Mouse (Mus musculus) CH12.LX (cell line): ENCODE data around the gene Slc25a33. TPM values are rescaled to one million over a fixed set of nuclear protein-coding genes. Genes with fewer than 3 reads are reported as not detected.

Experiments
- DNase-seq: peaks from one replicate; pipeline ENCODE4 v3.0.0-alpha.2; 2013; ENCODE audit errors: extremely low read depth
- H3K27ac ChIP-seq: 2 replicates; pipeline ENCODE4 v1.5.1; 2012; ENCODE audit warnings: low read depth, mild to moderate bottlenecking, control low read depth, moderate library complexity; ENCODE audit not compliant: insufficient read depth
- H3K27me3 ChIP-seq: replicated peaks from 2 replicates; pipeline ENCODE3; 2012; ENCODE audit warnings: inconsistent platforms
- H3K36me3 ChIP-seq, 2 experiments: replicated peaks in 1 of 2; 2 replicates each; pipeline versions ENCODE3 to v1.6.1; 2012; ENCODE audit warnings: inconsistent platforms in 1 of 2, low read length in 1 of 2, mild to moderate bottlenecking in 1 of 2, mixed read lengths in 1 of 2, moderate library complexity in 1 of 2; ENCODE audit not compliant: control insufficient read depth in 1 of 2, insufficient read depth in 1 of 2
- H3K4me1 ChIP-seq, 2 experiments: 2 replicates each; pipeline ENCODE4 v1.6.1; 2012; ENCODE audit warnings: inconsistent platforms in 1 of 2, moderate library complexity in 1 of 2; ENCODE audit not compliant: insufficient read depth in 2 of 2, control insufficient read depth in 1 of 2
- H3K4me2 ChIP-seq: 2 replicates; pipeline ENCODE4 v1.6.1; 2012; ENCODE audit warnings: low read depth, mild to moderate bottlenecking, control low read depth; ENCODE audit not compliant: poor library complexity, insufficient read depth, severe bottlenecking
- H3K4me3 ChIP-seq, 3 experiments: fragments of 150-350 bp in 1 of 3; sonication (generic) in 1 of 3; replicated peaks in 1 of 3; 2 replicates each; pipeline versions ENCODE3 to v1.5.1; 2011 to 2012; ENCODE audit warnings: low read depth in 2 of 3, low read length in 2 of 3, mild to moderate bottlenecking in 2 of 3, moderate library complexity in 2 of 3, control low read depth in 1 of 3, improper control_type of control experiment in 1 of 3, inconsistent platforms in 1 of 3, mixed read lengths in 1 of 3; ENCODE audit not compliant: poor library complexity in 1 of 3
- H3K79me2 ChIP-seq: replicated peaks from 2 replicates; pipeline ENCODE4 v1.6.1; 2012; ENCODE audit warnings: mild to moderate bottlenecking, moderate library complexity; ENCODE audit not compliant: control insufficient read depth, poor library complexity, insufficient read depth, severe bottlenecking; ENCODE audit errors: extremely low read depth
- H3K9ac ChIP-seq: 2 replicates; pipeline ENCODE4 v1.6.1; 2012; ENCODE audit warnings: low read depth, mild to moderate bottlenecking, control low read depth, moderate library complexity; ENCODE audit not compliant: insufficient read depth
- H3K9me3 ChIP-seq: replicated peaks from 2 replicates; pipeline ENCODE3; 2012; ENCODE audit warnings: low read length, inconsistent platforms, mixed read lengths
- BHLHE40 ChIP-seq: IDR thresholded peaks from 2 replicates; pipeline ENCODE4 v1.6.1; 2011; ENCODE audit warnings: mild to moderate bottlenecking, low read depth, low read length, improper control_type of control experiment
- CHD2 ChIP-seq: IDR thresholded peaks from 2 replicates; pipeline ENCODE4 v1.6.1; 2011; ENCODE audit warnings: low read length, improper control_type of control experiment
- CTCF ChIP-seq, 2 experiments: IDR thresholded peaks in 1 of 2; conservative IDR thresholded peaks in 1 of 2; 2 replicates each; pipeline ENCODE4 v1.5.1; 2011 to 2012; ENCODE audit warnings: low read depth in 2 of 2, low read length in 2 of 2, improper control_type of control experiment in 1 of 2, inconsistent platforms in 1 of 2, mild to moderate bottlenecking in 1 of 2, moderate library complexity in 1 of 2
- E2F4 ChIP-seq: IDR thresholded peaks from 2 replicates; pipeline ENCODE4 v1.6.1; 2011; ENCODE audit warnings: low read depth, low read length, improper control_type of control experiment; ENCODE audit not compliant: insufficient replicate concordance
- ELF1 ChIP-seq: IDR thresholded peaks from 2 replicates; pipeline ENCODE4 v1.6.1; 2014; ENCODE audit warnings: low read depth, mild to moderate bottlenecking, inconsistent platforms, low read length, improper control_type of control experiment
- EP300 ChIP-seq: IDR thresholded peaks from 2 replicates; pipeline ENCODE4 v1.6.1; 2011; ENCODE audit warnings: low read length, improper control_type of control experiment
- ETS1 ChIP-seq: conservative IDR thresholded peaks from 2 replicates; pipeline ENCODE4 v1.6.1; 2012; ENCODE audit warnings: low read depth, mild to moderate bottlenecking, inconsistent platforms, low read length, improper control_type of control experiment, moderate library complexity
- HCFC1 ChIP-seq: IDR thresholded peaks from 2 replicates; pipeline ENCODE4 v1.6.1; 2012; ENCODE audit warnings: low read depth, mild to moderate bottlenecking, inconsistent platforms, low read length, improper control_type of control experiment
- IRF4 ChIP-seq: IDR thresholded peaks from 2 replicates; pipeline ENCODE4 v1.6.1; 2014; ENCODE audit warnings: low read depth, mild to moderate bottlenecking, inconsistent platforms, low read length, improper control_type of control experiment
- JUND ChIP-seq: conservative IDR thresholded peaks from 2 replicates; pipeline ENCODE4 v1.6.1; 2011; ENCODE audit warnings: low read depth, low read length, improper control_type of control experiment
- KAT2A ChIP-seq: IDR thresholded peaks from 2 replicates; pipeline ENCODE4 v1.6.1; 2012; ENCODE audit warnings: low read length, improper control_type of control experiment, inconsistent platforms; ENCODE audit not compliant: insufficient replicate concordance
- MAX ChIP-seq: IDR thresholded peaks from 2 replicates; pipeline ENCODE4 v1.6.1; 2011; ENCODE audit warnings: low read length, improper control_type of control experiment
- MAZ ChIP-seq: IDR thresholded peaks from 2 replicates; pipeline ENCODE4 v1.6.1; 2012; ENCODE audit warnings: low read depth, mild to moderate bottlenecking, inconsistent platforms, low read length, improper control_type of control experiment, moderate library complexity
- MEF2A ChIP-seq: IDR thresholded peaks from 2 replicates; pipeline ENCODE4 v1.6.1; 2014; ENCODE audit warnings: low read depth, mild to moderate bottlenecking, inconsistent platforms, low read length, improper control_type of control experiment, borderline replicate concordance
- MXI1 ChIP-seq: IDR thresholded peaks from 2 replicates; pipeline ENCODE4 v1.6.1; 2011; ENCODE audit warnings: mild to moderate bottlenecking, low read depth, low read length, improper control_type of control experiment
- MYC ChIP-seq: IDR thresholded peaks from 2 replicates; pipeline ENCODE4 v1.6.1; 2011; ENCODE audit warnings: low read depth, mild to moderate bottlenecking, improper control_type of control experiment, low read length
- NELFE ChIP-seq: IDR thresholded peaks from 2 replicates; pipeline ENCODE4 v1.6.1; 2011; ENCODE audit warnings: low read depth, low read length, improper control_type of control experiment
- NRF1 ChIP-seq: IDR thresholded peaks from 2 replicates; pipeline ENCODE4 v1.6.1; 2014; ENCODE audit warnings: low read depth, mild to moderate bottlenecking, inconsistent platforms, low read length, improper control_type of control experiment, moderate library complexity
- POLR2A ChIP-seq: IDR thresholded peaks from 2 replicates; pipeline ENCODE4 v1.6.1; 2011; ENCODE audit warnings: low read depth, mild to moderate bottlenecking, improper control_type of control experiment, low read length
- POLR2AphosphoS2 ChIP-seq: IDR thresholded peaks from 2 replicates; pipeline ENCODE4 v1.6.1; 2011; ENCODE audit warnings: low read depth, low read length, improper control_type of control experiment
- RAD21 ChIP-seq: IDR thresholded peaks from 2 replicates; pipeline ENCODE4 v1.6.1; 2011; ENCODE audit warnings: low read depth, mild to moderate bottlenecking, low read length, improper control_type of control experiment, moderate library complexity
- SIN3A ChIP-seq: IDR thresholded peaks from 2 replicates; pipeline ENCODE4 v1.6.1; 2012; ENCODE audit warnings: low read length, improper control_type of control experiment, inconsistent platforms
- SMC3 ChIP-seq: IDR thresholded peaks from 2 replicates; pipeline ENCODE4 v1.6.1; 2011; ENCODE audit warnings: low read depth, low read length, improper control_type of control experiment
- TBP ChIP-seq: conservative IDR thresholded peaks from 2 replicates; pipeline ENCODE4 v1.6.1; 2011; ENCODE audit warnings: low read depth, low read length, improper control_type of control experiment
- TCF12 ChIP-seq: IDR thresholded peaks from 2 replicates; pipeline ENCODE4 v1.6.1; 2014; ENCODE audit warnings: low read depth, mild to moderate bottlenecking, inconsistent platforms, low read length, improper control_type of control experiment
- UBTF ChIP-seq: IDR thresholded peaks from 2 replicates; pipeline ENCODE4 v1.6.1; 2012; ENCODE audit warnings: low read depth, mild to moderate bottlenecking, inconsistent platforms, low read length, improper control_type of control experiment, moderate library complexity
- USF1 ChIP-seq: IDR thresholded peaks from 2 replicates; pipeline ENCODE4 v1.6.1; 2014; ENCODE audit warnings: low read depth, mild to moderate bottlenecking, inconsistent platforms, low read length, improper control_type of control experiment
- ZC3H11A ChIP-seq: IDR thresholded peaks from 2 replicates; pipeline ENCODE4 v1.6.1; 2012; ENCODE audit warnings: low read depth, mild to moderate bottlenecking, inconsistent platforms, low read length, improper control_type of control experiment
- ZMIZ1 ChIP-seq: IDR thresholded peaks from 2 replicates; pipeline ENCODE4 v1.6.1; 2012; ENCODE audit warnings: low read depth, mild to moderate bottlenecking, inconsistent platforms, low read length, improper control_type of control experiment
- dilution Hi-C: fragments of 300-500 bp; cut with MboI; formaldehyde crosslinking; loops from 2 replicates; pipeline ENCODE4 v1.14.3; 2020; ENCODE audit warnings: low sequenced_read_pairs; ENCODE audit not compliant: extremely low pct_unique_long_range_greater_than_20kb, extremely low pct_ligation_motif_present
- in situ Hi-C: fragments of 300-500 bp; cut with MboI; formaldehyde crosslinking; loops from 3 replicates; pipeline ENCODE4 v1.14.3; 2019; ENCODE audit warnings: low sequenced_read_pairs, low pct_ligation_motif_present, low pct_unique_long_range_greater_than_20kb, mixed read lengths
- polyA plus RNA-seq: library from polyadenylated mRNA; unstranded; fragments of >175 nt; gene quantifications from 2 replicates; pipeline ENCODE4 v1.2.1, GENCODE M21; 2012; ENCODE audit warnings: low read depth; ENCODE audit not compliant: insufficient read length
- total RNA-seq, 2 experiments: library from RNA; depleted of rRNA; stranded (reverse); fragments of 300-350 nt in 1 of 2; fragments of >200 nt in 1 of 2; gene quantifications; 2 replicates each; pipeline ENCODE4 v1.2.3; 2012 to 2014

Slc25a33 gene
- total and polyA plus RNA-seq, 3 experiments, result 25.3 to 35.5 (median 32.4) TPM

- Histone ChIP-seq H3K36me3 (peaks cover 24 to 57% of the 10 kb centered on the region in 2 experiments), H3K4me3 (no peak overlapping the region), H3K27me3 (no peaks in the 10 kb centered on the region), H3K79me2 (peaks cover 29% of the 10 kb centered on the region), H3K4me1 (peaks cover 10 to 37% of the 10 kb centered on the region in 2 experiments), H3K4me2 (no peak overlapping the region), H3K27ac (no peak overlapping the region)
- dilution Hi-C loops, result no loop called here
- DNase-seq, result no peak
- no peak for TF ChIP-seq RAD21
- no peak for TF ChIP-seq BHLHE40
- TF ChIP-seq SMC3, result no peak
- TF ChIP-seq, all 38 proteins: peak for 0
- in situ Hi-C loops, result no loop called here
- Histone ChIP-seq H3K9me3 (no peaks in the 10 kb centered on the region), H3K9ac (no peak overlapping the region)
Measured at GRCm38 (mm10) chr4:149739478-149739877, 34.6 kb downstream of the Slc25a33 start.

- H3K27ac ChIP-seq, result 0 out of 2 replicates have a peak within 1 kb of the TSS, but pooled peaks have one; percentile 7
- peaks cover 10 to 44% of the 10 kb centered on the region in 2 experiments for H3K4me1 ChIP-seq
- H3K36me3 ChIP-seq, result peaks cover 8 to 56% of the 10 kb centered on the region in 2 experiments
- DNase-seq, result peak; percentile 88
- dilution Hi-C loops, result no loop called here
- H3K4me2 ChIP-seq, result peak within 1 kb of the TSS; percentile 92
- H3K9ac ChIP-seq, result peak within 1 kb of the TSS; percentile 87
- in situ Hi-C loops, result no loop called here
- peak; percentile 74 for TF ChIP-seq SIN3A
- TF ChIP-seq MAZ, result 0 out of 2 replicates have a peak, but pooled peaks have one; percentile 67
- peak; percentile 18 to 89; a peak in 2 of 4 replicates for TF ChIP-seq CTCF (conservative IDR thresholded peaks at IDR 0.05 in 1 of 2, IDR thresholded peaks at IDR 0.05 in 1 of 2; ENCODE audit: low read depth in 2 of 2, low read length in 2 of 2)
- TF ChIP-seq MYC, result 0 out of 2 replicates have a peak, but pooled peaks have one; percentile 65
- peak; percentile 60 for TF ChIP-seq MAX
- TF ChIP-seq BHLHE40, result peak; percentile 54
- peak; percentile 67; the same call in 1 of the 2 replicates for TF ChIP-seq UBTF
- peak; percentile 93 for TF ChIP-seq NRF1
- no peak for TF ChIP-seq KAT2A
- 0 out of 2 replicates have a peak, but pooled peaks have one; percentile 36 for TF ChIP-seq MEF2A
- peak; percentile 59 for TF ChIP-seq TCF12
- TF ChIP-seq MXI1, result peak; percentile 94
- TF ChIP-seq USF1, result no peak
- TF ChIP-seq SMC3, result peak; percentile 54
- peak; percentile 84 for TF ChIP-seq ZMIZ1
- peak; percentile 79 for TF ChIP-seq ELF1
- 0 out of 2 replicates have a peak, but pooled peaks have one; percentile 24 for TF ChIP-seq CHD2
- TF ChIP-seq EP300, result no peak
- TF ChIP-seq IRF4, result peak; percentile 53
- TF ChIP-seq NELFE, result peak; percentile 82
- TF ChIP-seq TBP, result 0 out of 2 replicates have a peak, but pooled peaks have one; percentile 55
- TF ChIP-seq ETS1, result no peak
- TF ChIP-seq E2F4, result 0 out of 2 replicates have a peak, but pooled peaks have one; percentile 22
- TF ChIP-seq POLR2AphosphoS2, result peak; percentile 63; the same call in 1 of the 2 replicates
- TF ChIP-seq HCFC1, result peak; percentile 44
- peak; percentile 46 for TF ChIP-seq RAD21
- TF ChIP-seq ZC3H11A, result no peak
- TF ChIP-seq POLR2A, result peak; percentile 84
- TF ChIP-seq JUND, result no peak
- H3K9me3 ChIP-seq, result no peaks in the 10 kb centered on the region
- peak within 1 kb of the TSS; percentile 95 to 97 (median 95) for H3K4me3 ChIP-seq
- peaks cover 43% of the 10 kb centered on the region for H3K79me2 ChIP-seq
- H3K27me3 ChIP-seq, result no peaks in the 10 kb centered on the region
Measured at GRCm38 (mm10) chr4:149737383-149738324, 36.4 kb downstream of the Slc25a33 start, which contains the start of gene Tmem201. Gene Tmem201 (minus strand): TSS chr4:149738044.
